Mouse (Mus musculus) central nervous system, embryonic 11.5 days (tissue): Measurements from ENCODE around the gene Abcb1a. TPM values are rescaled to one million over a fixed set of nuclear protein-coding genes. Genes with fewer than 3 reads are reported as not detected.

Experiments
- polyA plus RNA-seq: library from polyadenylated mRNA; depleted of rRNA; stranded (reverse); fragments of >200 nt; gene quantifications from 2 replicates; pipeline ENCODE4 v1.2.3, GENCODE M21; 2012; rRNA removed

Abcb1a gene
- polyA plus RNA-seq = 1.1 and 1.4 TPM in 2 replicates

DNA sequence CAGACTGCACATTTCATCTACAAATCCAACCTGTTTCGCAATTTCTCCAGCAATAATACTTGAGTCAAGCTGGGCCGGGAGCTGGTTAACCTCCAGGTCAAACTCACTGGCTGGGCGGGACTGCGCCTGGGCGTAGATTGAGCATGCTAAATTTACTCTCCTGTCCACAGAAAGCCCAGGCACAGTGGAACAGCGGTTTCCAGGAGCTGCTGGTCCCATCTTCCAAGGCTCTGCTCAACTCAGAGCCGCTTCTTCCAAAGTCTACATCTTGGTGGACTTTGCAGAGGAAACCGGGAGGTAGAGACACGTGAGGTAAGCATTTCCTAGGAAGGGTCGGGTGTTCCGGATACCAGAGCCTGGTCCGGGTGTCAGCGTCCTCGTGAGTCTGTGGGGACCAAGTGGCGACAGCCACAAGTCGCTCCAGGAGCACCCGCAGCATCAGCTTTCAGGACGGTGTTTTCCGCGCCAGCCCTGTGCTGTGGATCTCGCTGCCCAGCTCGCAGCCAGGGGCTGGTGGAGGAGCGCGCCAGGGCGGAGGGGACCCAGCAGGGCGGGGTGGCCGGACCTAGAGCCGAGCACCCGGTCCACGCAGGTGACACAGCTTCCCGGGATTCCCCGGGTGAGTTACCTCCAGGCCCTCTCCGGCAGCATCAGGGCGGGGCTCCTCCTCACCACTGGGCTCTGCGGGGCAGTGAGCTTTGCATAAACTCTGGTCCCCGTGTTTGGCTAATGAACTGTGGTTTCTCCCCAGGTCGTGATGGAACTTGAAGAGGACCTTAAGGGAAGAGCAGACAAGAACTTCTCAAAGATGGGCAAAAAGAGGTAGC is at the start of gene Abcb1a:
Gene Abcb1a (plus strand): TSS at position 167 of the 827 bp plus-strand sequence.

DNA sequence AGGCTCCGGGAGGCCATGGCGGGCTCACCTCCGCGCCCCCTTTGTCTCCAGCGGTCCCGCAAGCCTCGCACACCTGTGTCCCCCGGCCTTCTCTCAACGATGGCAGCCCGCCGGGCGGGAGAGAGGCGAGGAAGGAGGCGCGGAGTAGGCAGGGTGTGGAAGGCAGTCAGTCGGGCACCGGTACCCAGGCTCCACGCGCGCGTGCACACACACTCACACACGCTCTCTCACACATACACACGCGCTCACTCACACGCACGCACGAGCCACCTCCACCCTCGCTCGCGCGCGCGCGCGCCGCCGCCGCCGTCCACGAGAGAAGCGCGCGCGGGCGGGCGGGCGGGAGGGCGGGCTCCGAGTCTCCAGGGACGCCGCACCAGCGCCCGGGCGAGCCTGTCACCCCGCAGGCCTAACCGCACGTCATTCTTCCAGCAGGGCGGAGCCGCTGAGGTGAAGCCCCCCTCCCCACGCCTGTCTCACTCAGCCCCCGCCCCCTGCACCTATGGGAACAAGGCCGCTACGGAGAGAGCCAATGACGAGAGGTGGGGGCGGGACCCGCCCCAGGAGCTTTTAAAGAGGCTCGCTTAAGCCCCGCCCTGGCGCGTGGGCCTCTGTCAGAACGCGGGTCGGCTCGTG is 37.2 kb upstream of the Abcb1a start, which contains the start of gene Rundc3b:
Gene Rundc3b (minus strand): TSS at position 357 of the 636 bp plus-strand sequence.

Other genes with a start within 250 kb of the Abcb1a start
- gene Dbf4, start 237.4 kb upstream of the Abcb1a start, polyA plus RNA-seq = 68.1 and 68.8 TPM in 2 replicates
- 8.5 and 14.3 TPM in 2 replicates for gene Slc25a40, start 237.2 kb upstream of the Abcb1a start, polyA plus RNA-seq
- gene Rundc3b, start 37.1 kb upstream of the Abcb1a start, polyA plus RNA-seq = 9.0 and 9.4 TPM in 2 replicates
- 0.66 and 0.74 TPM in 2 replicates for gene Abcb1b, start 138.1 kb downstream of the Abcb1a start, polyA plus RNA-seq
- 1.2 and 3.2 TPM in 2 replicates for gene Abcb4, start 233.6 kb downstream of the Abcb1a start, polyA plus RNA-seq